ENCODE assay signal across 15 mouse cellular contexts in genomic region chr15:98796803-98797595, GRCm38 (mm10). TPM values are rescaled to one million over a fixed set of nuclear protein-coding genes. Genes with fewer than 3 reads are reported as not detected.
A peak's percentile ranks its signal among the peaks of the same experiment; 100 is the strongest.
DNase-seq lines count a peak whose midpoint lies in the region; ATAC-seq and TF ChIP-seq lines count a peak whose summit lies in the region.
"Had no signal": no experiment of that assay in that cellular context is flagged by ENCODE, and none has a peak within 500 bp of the region (broad histone marks: within the 10 kb centered on the region; RNA-seq: fewer than 3 reads in every experiment).

No protein-coding gene starts in this region.

- H3K4me2 ChIP-seq in lung, embryonic 14.5 days = no peak overlapping the region
- no peak overlapping the region; the same call in 1 of the 2 replicates for H3K4me2 ChIP-seq in hindbrain, postnatal 0 days (ENCODE audit: low read depth, low read length)
- H3K4me2 ChIP-seq in stomach, embryonic 15.5 days = no peak overlapping the region

- no peak overlapping the region for H3K4me3 ChIP-seq in lung, embryonic 14.5 days (ENCODE audit: low read depth, low read length)
- no peak overlapping the region for H3K4me3 ChIP-seq in hindbrain, postnatal 0 days (ENCODE audit: low read length)
- no peak overlapping the region for H3K4me3 ChIP-seq in stomach, embryonic 15.5 days (replicated peaks)

- no peak for ATAC-seq in lung, embryonic 14.5 days (ENCODE audit: insufficient read depth)
- ATAC-seq in hindbrain, postnatal 0 days = no peak
- ATAC-seq in stomach, embryonic 15.5 days (ENCODE audit: insufficient read depth, low FRiP score, low read depth) = peak; percentile 61; the same call in 1 of the 2 replicates
- ATAC-seq: inflammation-experienced regulatory T-cells, adult 6 months had no signal

- no peak overlapping the region for H3K9ac ChIP-seq in lung, embryonic 14.5 days
- H3K9ac ChIP-seq in hindbrain, postnatal 0 days (replicated peaks; ENCODE audit: low read length) = no peak overlapping the region
- H3K9ac ChIP-seq in stomach, embryonic 15.5 days = no peak overlapping the region
- H3K9ac ChIP-seq: limb, embryonic 15.5 days had no signal

- H3K4me1 ChIP-seq in lung, embryonic 14.5 days (ENCODE audit: insufficient read depth) = no peaks in the 10 kb centered on the region
- no peaks in the 10 kb centered on the region for H3K4me1 ChIP-seq in hindbrain, postnatal 0 days (ENCODE audit: insufficient read depth, low read length)
- peaks cover 15% of the 10 kb centered on the region for H3K4me1 ChIP-seq in stomach, embryonic 15.5 days

- H3K36me3 ChIP-seq in lung, embryonic 14.5 days (ENCODE audit: insufficient read depth) = no peaks in the 10 kb centered on the region
- no peaks in the 10 kb centered on the region for H3K36me3 ChIP-seq in hindbrain, postnatal 0 days (ENCODE audit: insufficient read depth, low read length)
- no peaks in the 10 kb centered on the region for H3K36me3 ChIP-seq in stomach, embryonic 15.5 days
- H3K36me3 ChIP-seq: limb, embryonic 15.5 days had no signal

- no peaks in the 10 kb centered on the region for H3K9me3 ChIP-seq in lung, embryonic 14.5 days (ENCODE audit: low read depth, low read length)
- H3K9me3 ChIP-seq in hindbrain, postnatal 0 days (ENCODE audit: low read length) = no peaks in the 10 kb centered on the region
- no peaks in the 10 kb centered on the region for H3K9me3 ChIP-seq in stomach, embryonic 15.5 days
- H3K9me3 ChIP-seq: limb, embryonic 15.5 days had no signal

- peak; percentile 50 for DNase-seq in embryo, embryonic 11 days
- DNase-seq in embryo, embryonic 9.5 days (ENCODE audit: extremely low spot score) = no peak
- DNase-seq in lung, embryonic 14.5 days = peak; percentile 51
- DNase-seq in lung, postnatal 25 days (ENCODE audit: low spot score) = no peak
- DNase-seq in hindbrain, postnatal 0 days (ENCODE audit: low spot score) = peak; percentile 70
- no peak for DNase-seq in thymus, postnatal 36 days
- no peak for DNase-seq in thymus, adult 18-20 months
- DNase-seq: cerebellum, postnatal 36 days; lung, postnatal 4 days had no signal

- 3% methylated on average over 13 of the region's 13 CpGs for WGBS in lung, embryonic 14.5 days
- WGBS in hindbrain, postnatal 0 days = 1% methylated on average over 13 of the region's 13 CpGs
- WGBS in stomach, embryonic 15.5 days = 2% methylated on average over 13 of the region's 13 CpGs

- H3K27ac ChIP-seq in lung, embryonic 14.5 days (ENCODE audit: low read depth) = no peak overlapping the region
- H3K27ac ChIP-seq in hindbrain, postnatal 0 days = no peak overlapping the region
- no peak overlapping the region for H3K27ac ChIP-seq in stomach, embryonic 15.5 days
- H3K27ac ChIP-seq: limb, embryonic 15.5 days had no signal

- TF ChIP-seq CTCF in lung, embryonic 14.5 days (IDR thresholded peaks at IDR 0.05; ENCODE audit: low read depth) = no peak
- no peak for TF ChIP-seq CTCF in hindbrain, postnatal 0 days (IDR thresholded peaks at IDR 0.05; ENCODE audit: low read depth)

- H3K27me3 ChIP-seq in lung, embryonic 14.5 days (ENCODE audit: insufficient read depth, low read length) = peaks cover 100% of the 10 kb centered on the region
- peaks cover 69% of the 10 kb centered on the region for H3K27me3 ChIP-seq in hindbrain, postnatal 0 days (ENCODE audit: insufficient read depth, low read length)
- peaks cover 95% of the 10 kb centered on the region for H3K27me3 ChIP-seq in stomach, embryonic 15.5 days (replicated peaks)

RNA-seq across cellular contexts. Expression of gene Wnt1, which starts 7.3 kb away (rescaled TPM):
- polyA plus RNA-seq in lung, embryonic 14.5 days (2014; fragmentation: Nextera tagmentation; extraction: Ambion mirVana) = not detected in 2 replicates
- total RNA-seq in hindbrain, postnatal 0 days (2014; rRNA removed) = 0.05 TPM in 1 of 2 replicates, not detected in the other
- polyA plus RNA-seq in hindbrain, postnatal 0 days (2015; fragmentation: Nextera tagmentation; extraction: Ambion mirVana) = 0.52 and 0.59 TPM in 2 replicates
- not detected in 2 replicates for polyA plus RNA-seq in stomach, embryonic 15.5 days (2015; fragmentation: Nextera tagmentation; extraction: Ambion mirVana)
- total RNA-seq: adrenal gland, postnatal 4 days; layer of hippocampus, adult 8-10 months had no signal
- polyA plus RNA-seq: small intestine, adult 2 months had no signal

RNA-seq across cellular contexts. Expression of gene Ddn, which starts 12.3 kb away (rescaled TPM):
- polyA plus RNA-seq in lung, embryonic 14.5 days (2014; fragmentation: Nextera tagmentation; extraction: Ambion mirVana) = 0.04 and 0.12 TPM in 2 replicates
- total RNA-seq in hindbrain, postnatal 0 days (2014; rRNA removed) = 2.7 and 6.5 TPM in 2 replicates
- polyA plus RNA-seq in hindbrain, postnatal 0 days (2015; fragmentation: Nextera tagmentation; extraction: Ambion mirVana) = 0.45 and 0.64 TPM in 2 replicates
- not detected in 2 replicates for polyA plus RNA-seq in stomach, embryonic 15.5 days (2015; fragmentation: Nextera tagmentation; extraction: Ambion mirVana)
- polyA plus RNA-seq: inflammation-experienced regulatory T-cells, adult 6 months; small intestine, adult 2 months had no signal

RNA-seq across cellular contexts. Expression of gene Wnt10b, which starts 19.0 kb away (rescaled TPM):
- 0.11 TPM in 1 of 2 replicates, not detected in the other for polyA plus RNA-seq in lung, embryonic 14.5 days (2014; fragmentation: Nextera tagmentation; extraction: Ambion mirVana)
- 1.4 and 4.5 TPM in 2 replicates for total RNA-seq in hindbrain, postnatal 0 days (2014; rRNA removed)
- 0.29 TPM in 1 of 2 replicates, not detected in the other for polyA plus RNA-seq in hindbrain, postnatal 0 days (2015; fragmentation: Nextera tagmentation; extraction: Ambion mirVana)
- 0.08 TPM in 1 of 2 replicates, not detected in the other for polyA plus RNA-seq in stomach, embryonic 15.5 days (2015; fragmentation: Nextera tagmentation; extraction: Ambion mirVana)

RNA-seq across cellular contexts. Expression of gene Arf3, which starts 34.0 kb away (rescaled TPM):
- polyA plus RNA-seq in lung, embryonic 14.5 days (2014; fragmentation: Nextera tagmentation; extraction: Ambion mirVana) = 35.4 and 42.5 TPM in 2 replicates
- total RNA-seq in hindbrain, postnatal 0 days (2014; rRNA removed) = 127 TPM in 2 replicates
- polyA plus RNA-seq in hindbrain, postnatal 0 days (2015; fragmentation: Nextera tagmentation; extraction: Ambion mirVana) = 80.7 and 92.9 TPM in 2 replicates
- polyA plus RNA-seq in stomach, embryonic 15.5 days (2015; fragmentation: Nextera tagmentation; extraction: Ambion mirVana) = 41.6 and 45.2 TPM in 2 replicates

RNA-seq across cellular contexts. Expression of gene Prkag1, which starts 34.3 kb away (rescaled TPM):
- 93.4 and 93.7 TPM in 2 replicates for polyA plus RNA-seq in lung, embryonic 14.5 days (2014; fragmentation: Nextera tagmentation; extraction: Ambion mirVana)
- 62.4 and 99.4 TPM in 2 replicates for total RNA-seq in hindbrain, postnatal 0 days (2014; rRNA removed)
- polyA plus RNA-seq in hindbrain, postnatal 0 days (2015; fragmentation: Nextera tagmentation; extraction: Ambion mirVana) = 61.1 and 62.3 TPM in 2 replicates
- polyA plus RNA-seq in stomach, embryonic 15.5 days (2015; fragmentation: Nextera tagmentation; extraction: Ambion mirVana) = 82.4 and 85.6 TPM in 2 replicates

Comparison
In these comparisons a context has a peak if more than half of its experiments do, and no peak if none do; other contexts are left out.
1. DNase-seq: peak in embryo, embryonic 11 days (single experiment), lung, embryonic 14.5 days (single experiment) and hindbrain, postnatal 0 days (single experiment); none in embryo, embryonic 9.5 days (single experiment), lung, postnatal 25 days (single experiment), thymus, postnatal 36 days (0 of 2) and thymus, adult 18-20 months (0 of 2).